In the genomic region with DNA sequence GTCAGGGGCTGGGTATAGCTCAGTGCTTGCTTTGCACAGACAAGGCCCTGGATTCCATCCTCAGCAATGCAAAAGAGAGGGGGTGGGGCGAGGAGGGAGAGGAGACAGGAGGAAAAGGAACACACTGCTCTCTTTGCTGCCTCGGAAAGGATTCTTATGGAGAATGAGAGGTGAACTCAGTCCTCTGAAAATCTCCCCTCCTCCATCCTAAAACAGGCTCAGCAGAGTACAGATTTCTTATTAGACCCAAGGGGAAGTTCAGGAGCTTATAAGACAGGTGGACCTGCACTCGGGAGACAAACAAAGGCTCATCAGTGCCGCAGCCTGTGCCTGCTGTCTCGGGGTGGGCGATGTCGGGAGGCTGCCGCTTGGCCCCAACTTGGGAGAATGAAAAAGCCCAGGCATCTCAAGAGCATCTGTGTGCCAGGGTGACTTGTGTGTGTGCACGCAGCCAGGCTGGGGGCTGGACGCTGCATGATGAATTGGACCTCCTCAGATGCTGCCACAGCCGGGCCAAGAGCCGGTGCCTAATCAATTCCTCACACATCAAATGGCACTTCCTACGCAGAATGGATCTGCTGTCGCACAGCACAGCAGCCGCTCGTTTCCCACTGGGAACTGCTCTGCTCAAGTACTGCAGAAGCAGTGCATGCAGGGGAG, we compare ENCODE assay signal across 9 mouse cellular contexts. TPM values are rescaled to one million over a fixed set of nuclear protein-coding genes. Genes with fewer than 3 reads are reported as not detected.
DNase-seq lines count a peak whose midpoint lies in the region; ATAC-seq and TF ChIP-seq lines count a peak whose summit lies in the region.
"Had no signal": no experiment of that assay in that cellular context is flagged by ENCODE, and none has a peak within 500 bp of the region (broad histone marks: within the 10 kb centered on the region; RNA-seq: fewer than 3 reads in every experiment).

No protein-coding gene starts in this region.

- no peak overlapping the region for H3K4me3 ChIP-seq in stomach, embryonic 14.5 days (ENCODE audit: low read depth, low read length)
- H3K4me3 ChIP-seq in stomach, postnatal 0 days (ENCODE audit: low read depth, low read length), result no peak overlapping the region
- H3K4me3 ChIP-seq in forebrain, postnatal 0 days (ENCODE audit: low read depth, low read length), result 0 out of 2 replicates have a peak overlapping the region, but pooled peaks have one; percentile 13
- peak overlapping the region; percentile 3; the same call in 1 of the 2 replicates for H3K4me3 ChIP-seq in neural tube, embryonic 14.5 days (ENCODE audit: low read depth, low read length)
- H3K4me3 ChIP-seq: liver, embryonic 15.5 days had no signal

- peak overlapping the region; percentile 8; the same call in 1 of the 2 replicates for H3K4me2 ChIP-seq in stomach, embryonic 14.5 days (replicated peaks; ENCODE audit: low read depth, low read length)
- no peak overlapping the region for H3K4me2 ChIP-seq in stomach, postnatal 0 days (replicated peaks; ENCODE audit: low read depth)
- H3K4me2 ChIP-seq in forebrain, postnatal 0 days (ENCODE audit: low read depth), result peak overlapping the region; percentile 34
- peak overlapping the region; percentile 41 for H3K4me2 ChIP-seq in neural tube, embryonic 14.5 days (ENCODE audit: low read depth, low read length)
- H3K4me2 ChIP-seq: liver, embryonic 15.5 days had no signal

- no peaks in the 10 kb centered on the region for H3K36me3 ChIP-seq in stomach, embryonic 14.5 days (ENCODE audit: control insufficient read depth, insufficient read depth, low read length)
- no peaks in the 10 kb centered on the region for H3K36me3 ChIP-seq in stomach, postnatal 0 days (ENCODE audit: control insufficient read depth, insufficient read depth, low read length)
- H3K36me3 ChIP-seq in forebrain, postnatal 0 days (ENCODE audit: insufficient read depth), result no peaks in the 10 kb centered on the region
- H3K36me3 ChIP-seq in neural tube, embryonic 14.5 days (ENCODE audit: control insufficient read depth, insufficient read depth, low read length), result no peaks in the 10 kb centered on the region
- H3K36me3 ChIP-seq: liver, embryonic 15.5 days had no signal

- H3K9me3 ChIP-seq in stomach, embryonic 14.5 days (ENCODE audit: control insufficient read depth, low read depth, low read length), result no peaks in the 10 kb centered on the region
- H3K9me3 ChIP-seq in stomach, postnatal 0 days (ENCODE audit: control insufficient read depth, low read length), result no peaks in the 10 kb centered on the region
- H3K9me3 ChIP-seq in forebrain, postnatal 0 days (ENCODE audit: low read length), result no peaks in the 10 kb centered on the region
- H3K9me3 ChIP-seq in neural tube, embryonic 14.5 days (ENCODE audit: control insufficient read depth, low read length), result no peaks in the 10 kb centered on the region
- H3K9me3 ChIP-seq: liver, embryonic 15.5 days had no signal

- no peaks in the 10 kb centered on the region for H3K4me1 ChIP-seq in stomach, embryonic 14.5 days (ENCODE audit: control insufficient read depth, insufficient read depth, low read length)
- H3K4me1 ChIP-seq in stomach, postnatal 0 days (replicated peaks; ENCODE audit: control insufficient read depth, insufficient read depth), result no peaks in the 10 kb centered on the region
- peaks cover 17% of the 10 kb centered on the region; the same call in 1 of the 2 replicates for H3K4me1 ChIP-seq in forebrain, postnatal 0 days (ENCODE audit: insufficient read depth)
- peaks cover 18% of the 10 kb centered on the region for H3K4me1 ChIP-seq in neural tube, embryonic 14.5 days (ENCODE audit: control insufficient read depth, insufficient read depth, low read length)
- H3K4me1 ChIP-seq: liver, embryonic 15.5 days had no signal

- 7% methylated on average over 16 of the region's 16 CpGs for WGBS in stomach, embryonic 14.5 days
- WGBS in stomach, postnatal 0 days, result 8% methylated on average over 16 of the region's 16 CpGs
- WGBS in forebrain, postnatal 0 days, result 2% methylated on average over 16 of the region's 16 CpGs
- WGBS in neural tube, embryonic 14.5 days, result 3% methylated on average over 16 of the region's 16 CpGs

- no peak for DNase-seq in stomach, postnatal 0 days (ENCODE audit: low spot score)
- DNase-seq in forebrain, postnatal 0 days, result peak; percentile 76
- peak; percentile 52 to 78 for DNase-seq in left cerebral cortex, adult 18-20 months (ENCODE audit: low spot score in 2 of 2)
- DNase-seq in adrenal gland, adult 8-10 months, result no peak
- no peak for DNase-seq in spleen, postnatal 36 days (ENCODE audit: low spot score in 2 of 2)

- no peak for TF ChIP-seq EP300 in stomach, postnatal 0 days (optimal IDR thresholded peaks at IDR 0.05)

- no peak for TF ChIP-seq CTCF in stomach, postnatal 0 days (IDR thresholded peaks at IDR 0.05; ENCODE audit: low read depth)
- no peak for TF ChIP-seq CTCF in forebrain, postnatal 0 days (IDR thresholded peaks at IDR 0.05; ENCODE audit: low read depth)

- ATAC-seq in stomach, embryonic 14.5 days (ENCODE audit: insufficient number of reproducible peaks, insufficient read depth, low FRiP score, low read depth), result no peak
- no peak for ATAC-seq in stomach, postnatal 0 days (ENCODE audit: low FRiP score, low TSS enrichment)
- peak; percentile 92 for ATAC-seq in forebrain, postnatal 0 days
- peak; percentile 84 for ATAC-seq in neural tube, embryonic 14.5 days (ENCODE audit: low read depth)
- ATAC-seq in CD4-positive, CD25-positive, alpha-beta regulatory T cell, adult 4 months, result no peak

- H3K27me3 ChIP-seq in stomach, embryonic 14.5 days (ENCODE audit: control insufficient read depth, insufficient read depth, low read length), result no peaks in the 10 kb centered on the region
- no peaks in the 10 kb centered on the region for H3K27me3 ChIP-seq in stomach, postnatal 0 days (ENCODE audit: control insufficient read depth, insufficient read depth, low read length)
- no peaks in the 10 kb centered on the region for H3K27me3 ChIP-seq in forebrain, postnatal 0 days (ENCODE audit: insufficient read depth, low read length)
- H3K27me3 ChIP-seq in neural tube, embryonic 14.5 days (ENCODE audit: control insufficient read depth, insufficient read depth, low read length), result no peaks in the 10 kb centered on the region

- no peak overlapping the region for H3K9ac ChIP-seq in stomach, embryonic 14.5 days (replicated peaks; ENCODE audit: low read depth, low read length)
- H3K9ac ChIP-seq in stomach, postnatal 0 days (ENCODE audit: low read length), result no peak overlapping the region
- H3K9ac ChIP-seq in forebrain, postnatal 0 days, result peak overlapping the region; percentile 31; the same call in 1 of the 2 replicates
- H3K9ac ChIP-seq in neural tube, embryonic 14.5 days (replicated peaks; ENCODE audit: low read depth, low read length), result peak overlapping the region; percentile 57
- H3K9ac ChIP-seq: liver, embryonic 15.5 days had no signal

- no peak overlapping the region for H3K27ac ChIP-seq in stomach, embryonic 14.5 days (ENCODE audit: low read length)
- H3K27ac ChIP-seq in stomach, postnatal 0 days (replicated peaks), result no peak overlapping the region
- H3K27ac ChIP-seq in forebrain, postnatal 0 days (ENCODE audit: low read depth, low read length), result peak overlapping the region; percentile 80
- H3K27ac ChIP-seq in neural tube, embryonic 14.5 days (ENCODE audit: low read depth, low read length), result peak overlapping the region; percentile 93
- H3K27ac ChIP-seq: liver, embryonic 15.5 days had no signal

RNA-seq across cellular contexts. Expression of a gene that starts 31.8 kb away (rescaled TPM):
- 0.98 and 1.8 TPM in 2 replicates for polyA plus RNA-seq in stomach, embryonic 14.5 days (2014; fragmentation: Nextera tagmentation; extraction: Ambion mirVana)
- polyA plus RNA-seq in stomach, postnatal 0 days (2015; fragmentation: Nextera tagmentation; extraction: Ambion mirVana), result 0.69 and 0.93 TPM in 2 replicates
- 13.0 and 15.5 TPM in 2 replicates for total RNA-seq in forebrain, postnatal 0 days (2014; rRNA removed)
- 6.9 and 10.0 TPM in 2 replicates for polyA plus RNA-seq in forebrain, postnatal 0 days (2015; fragmentation: Nextera tagmentation; extraction: Ambion mirVana)
- total RNA-seq in left cerebral cortex, adult 18-20 months (2021), result 10 to 100 TPM; 10.4 to 11.8 TPM
- polyA plus RNA-seq in neural tube, embryonic 14.5 days (2014; fragmentation: Nextera tagmentation; extraction: Ambion mirVana), result 5.2 TPM in 2 replicates
- total RNA-seq in adrenal gland, adult 8-10 months (2022), result 1 to 10 TPM; 1.8 to 3.8 (median 2.7) TPM
- polyA plus RNA-seq in CD4-positive, CD25-positive, alpha-beta regulatory T cell, adult 4 months (2017; shearing (Covaris generic)), result under 1 TPM; 0.23 to 0.53 TPM

RNA-seq across cellular contexts. Expression of a gene that starts 32.1 kb away (rescaled TPM):
- polyA plus RNA-seq in stomach, embryonic 14.5 days (2014; fragmentation: Nextera tagmentation; extraction: Ambion mirVana), result 27.0 and 28.0 TPM in 2 replicates
- 10.9 and 12.0 TPM in 2 replicates for polyA plus RNA-seq in stomach, postnatal 0 days (2015; fragmentation: Nextera tagmentation; extraction: Ambion mirVana)
- 30.8 and 35.7 TPM in 2 replicates for total RNA-seq in forebrain, postnatal 0 days (2014; rRNA removed)
- polyA plus RNA-seq in forebrain, postnatal 0 days (2015; fragmentation: Nextera tagmentation; extraction: Ambion mirVana), result 14.8 and 22.6 TPM in 2 replicates
- 10 to 100 TPM; 49.4 TPM for total RNA-seq in left cerebral cortex, adult 18-20 months (2021)
- polyA plus RNA-seq in neural tube, embryonic 14.5 days (2014; fragmentation: Nextera tagmentation; extraction: Ambion mirVana), result 26.6 and 27.6 TPM in 2 replicates
- 10 to 100 TPM; 40.3 to 53.1 (median 48.5) TPM for total RNA-seq in adrenal gland, adult 8-10 months (2022)
- 10 to 100 TPM; 13.6 to 16.8 TPM for polyA plus RNA-seq in CD4-positive, CD25-positive, alpha-beta regulatory T cell, adult 4 months (2017; shearing (Covaris generic))

RNA-seq across cellular contexts. Expression of a gene that starts 32.2 kb away (rescaled TPM):
- 22.2 and 22.7 TPM in 2 replicates for polyA plus RNA-seq in stomach, embryonic 14.5 days (2014; fragmentation: Nextera tagmentation; extraction: Ambion mirVana)
- 15.9 and 19.4 TPM in 2 replicates for polyA plus RNA-seq in stomach, postnatal 0 days (2015; fragmentation: Nextera tagmentation; extraction: Ambion mirVana)
- total RNA-seq in forebrain, postnatal 0 days (2014; rRNA removed), result 72.0 and 80.8 TPM in 2 replicates
- polyA plus RNA-seq in forebrain, postnatal 0 days (2015; fragmentation: Nextera tagmentation; extraction: Ambion mirVana), result 37.2 and 44.3 TPM in 2 replicates
- 100 to 1,000 TPM; 218 to 221 TPM for total RNA-seq in left cerebral cortex, adult 18-20 months (2021)
- 47.8 and 50.9 TPM in 2 replicates for polyA plus RNA-seq in neural tube, embryonic 14.5 days (2014; fragmentation: Nextera tagmentation; extraction: Ambion mirVana)
- total RNA-seq in adrenal gland, adult 8-10 months (2022), result 100 to 1,000 TPM in 3 of 4 experiments, 10 to 100 TPM in 1; 98.4 to 137 (median 112) TPM
- 10 to 100 TPM; 29.4 to 56.3 TPM for polyA plus RNA-seq in CD4-positive, CD25-positive, alpha-beta regulatory T cell, adult 4 months (2017; shearing (Covaris generic))

RNA-seq across cellular contexts. Expression of a gene that starts 33.4 kb away (rescaled TPM):
- polyA plus RNA-seq in stomach, embryonic 14.5 days (2014; fragmentation: Nextera tagmentation; extraction: Ambion mirVana), result 50.7 TPM in 2 replicates
- 30.5 and 30.7 TPM in 2 replicates for polyA plus RNA-seq in stomach, postnatal 0 days (2015; fragmentation: Nextera tagmentation; extraction: Ambion mirVana)
- 32.5 and 34.5 TPM in 2 replicates for total RNA-seq in forebrain, postnatal 0 days (2014; rRNA removed)
- 38.2 and 50.8 TPM in 2 replicates for polyA plus RNA-seq in forebrain, postnatal 0 days (2015; fragmentation: Nextera tagmentation; extraction: Ambion mirVana)
- total RNA-seq in left cerebral cortex, adult 18-20 months (2021), result 10 to 100 TPM; 26.9 to 32.1 TPM
- polyA plus RNA-seq in neural tube, embryonic 14.5 days (2014; fragmentation: Nextera tagmentation; extraction: Ambion mirVana), result 44.1 and 45.8 TPM in 2 replicates
- 10 to 100 TPM; 53.4 to 66.5 (median 61.3) TPM for total RNA-seq in adrenal gland, adult 8-10 months (2022)
- polyA plus RNA-seq in CD4-positive, CD25-positive, alpha-beta regulatory T cell, adult 4 months (2017; shearing (Covaris generic)), result 10 to 100 TPM; 40.4 to 43.5 TPM

Comparison
In these comparisons a context has a peak if more than half of its experiments do, and no peak if none do; other contexts are left out.
1. ATAC-seq: peak in forebrain, postnatal 0 days (single experiment) and neural tube, embryonic 14.5 days (single experiment); none in stomach, embryonic 14.5 days (single experiment), stomach, postnatal 0 days (single experiment) and CD4-positive, CD25-positive, alpha-beta regulatory T cell, adult 4 months (single experiment).
2. H3K27ac ChIP-seq: peak in forebrain, postnatal 0 days (single experiment) and neural tube, embryonic 14.5 days (single experiment); none in stomach, embryonic 14.5 days (single experiment) and stomach, postnatal 0 days (single experiment).
3. H3K4me3 ChIP-seq: peak in forebrain, postnatal 0 days (single experiment) and neural tube, embryonic 14.5 days (single experiment); none in stomach, embryonic 14.5 days (single experiment) and stomach, postnatal 0 days (single experiment).
4. H3K9ac ChIP-seq: peak in forebrain, postnatal 0 days (single experiment) and neural tube, embryonic 14.5 days (single experiment); none in stomach, embryonic 14.5 days (single experiment) and stomach, postnatal 0 days (single experiment).
5. DNase-seq: peak in forebrain, postnatal 0 days (single experiment) and left cerebral cortex, adult 18-20 months (2 of 2); none in stomach, postnatal 0 days (single experiment), adrenal gland, adult 8-10 months (single experiment) and spleen, postnatal 36 days (0 of 2).